Mouse (Mus musculus) stomach, embryonic 15.5 days (tissue): ENCODE data around the gene Zfp687. TPM values are rescaled to one million over a fixed set of nuclear protein-coding genes. Genes with fewer than 3 reads are reported as not detected.

Source experiments
- microRNA-seq: library from miRNA; unstranded; fragments of <30 nt; microRNA quantifications from one replicate; pipeline ENCODE4, GENCODE M21; 2016
- polyA plus RNA-seq: library from polyadenylated mRNA; unstranded; fragments of >200 nt; fragmentation: Nextera tagmentation; extraction: Ambion mirVana; gene quantifications from 2 replicates; pipeline ENCODE4 v1.2.1, GENCODE M21; 2015

Zfp687 gene
- polyA plus RNA-seq, 1 experiment from 2014 or later, result 19.3 TPM

Small RNAs within 50 kb of the gene (microRNA-seq; reads per million reads assigned to microRNA genes)
- gene Mir7013, result not detected

Other genes with a start within 250 kb of the Zfp687 start
- gene Cgn, start 229.0 kb downstream of the Zfp687 start, polyA plus RNA-seq, result 51.0 and 56.7 TPM in 2 replicates
- gene Pogz, start 177.9 kb downstream of the Zfp687 start, polyA plus RNA-seq, result 14.6 and 15.3 TPM in 2 replicates
- gene Psmb4, start 128.5 kb downstream of the Zfp687 start, polyA plus RNA-seq, result 315 and 328 TPM in 2 replicates
- gene Selenbp1, start 82.4 kb downstream of the Zfp687 start, polyA plus RNA-seq, result 109 and 122 TPM in 2 replicates
- gene Rfx5, start 61.4 kb downstream of the Zfp687 start, polyA plus RNA-seq, result 8.5 and 9.6 TPM in 2 replicates
- gene Pi4kb, start 40.7 kb downstream of the Zfp687 start, polyA plus RNA-seq, result 19.3 and 22.0 TPM in 2 replicates
- 220 and 221 TPM in 2 replicates for gene Psmd4, start 27.2 kb upstream of the Zfp687 start, polyA plus RNA-seq
- 17.0 and 17.5 TPM in 2 replicates for gene Pip5k1a, start 91.5 kb upstream of the Zfp687 start, polyA plus RNA-seq
- 119 and 124 TPM in 2 replicates for gene Vps72, start 95.6 kb upstream of the Zfp687 start, polyA plus RNA-seq
- gene Tmod4, start 109.0 kb upstream of the Zfp687 start, polyA plus RNA-seq, result 1.6 and 1.7 TPM in 2 replicates
- 59.1 and 62.7 TPM in 2 replicates for gene Scnm1, start 118.6 kb upstream of the Zfp687 start, polyA plus RNA-seq
- 11.6 and 11.7 TPM in 2 replicates for gene Lysmd1, start 118.6 kb upstream of the Zfp687 start, polyA plus RNA-seq
- 5.1 and 6.7 TPM in 2 replicates for gene Tnfaip8l2, start 126.9 kb upstream of the Zfp687 start, polyA plus RNA-seq
- gene Sema6c, start 145.0 kb upstream of the Zfp687 start, polyA plus RNA-seq, result 5.9 and 6.9 TPM in 2 replicates
- gene Gabpb2, start 202.5 kb upstream of the Zfp687 start, polyA plus RNA-seq, result 10.7 and 11.4 TPM in 2 replicates
- 83.5 and 96.5 TPM in 2 replicates for gene Cdc42se1, start 213.3 kb upstream of the Zfp687 start, polyA plus RNA-seq
- gene Mllt11, start 216.7 kb upstream of the Zfp687 start, polyA plus RNA-seq, result 18.5 and 18.6 TPM in 2 replicates
- 0.35 TPM in 2 replicates for gene Gm128, start 226.2 kb upstream of the Zfp687 start, polyA plus RNA-seq
- gene Bnipl, start 235.7 kb upstream of the Zfp687 start, polyA plus RNA-seq, result 3.5 and 5.8 TPM in 2 replicates